Mouse (Mus musculus): Measurements from ENCODE around the gene Tmem104. TPM values are rescaled to one million over a fixed set of nuclear protein-coding genes. Genes with fewer than 3 reads are reported as not detected.

Gene Tmem104
- polyA plus RNA-seq, 1 experiment from 2014 or later: 10.7 TPM

DNA sequence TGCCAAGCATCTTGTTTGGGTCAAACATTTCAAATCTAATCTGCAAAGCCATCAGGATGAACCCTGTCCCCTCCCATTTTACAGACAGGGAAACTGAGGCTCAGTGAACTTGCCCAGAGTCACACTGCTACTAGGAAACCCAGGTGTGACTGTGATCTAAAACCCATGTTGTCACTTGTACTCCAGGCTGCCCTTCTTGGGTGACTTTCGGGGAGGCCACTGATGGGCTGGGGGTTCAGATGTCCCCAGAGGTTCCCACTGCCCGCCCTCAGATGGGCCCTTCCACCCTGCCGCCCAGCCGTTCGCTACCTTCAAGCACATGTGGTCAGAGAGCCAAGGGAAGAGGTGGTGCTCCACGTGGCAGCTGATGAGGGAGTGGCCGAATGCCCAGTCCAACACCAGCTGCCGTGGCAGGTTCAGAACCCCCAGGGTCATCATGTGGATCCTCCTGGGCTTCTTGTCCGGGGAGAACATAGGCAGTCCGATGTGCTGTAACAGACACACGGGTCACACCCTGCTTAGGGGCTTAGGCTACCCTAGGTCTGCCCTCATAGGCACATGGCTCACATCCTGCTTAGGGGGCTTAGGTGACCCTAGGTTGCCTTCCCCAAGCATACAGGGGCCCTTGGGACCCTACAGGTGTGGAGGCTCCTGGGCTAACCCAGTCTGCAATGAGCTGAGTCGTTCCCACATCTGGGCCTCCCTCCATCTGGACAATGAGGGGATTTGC lies 96.8 kb downstream of the Tmem104 start:
- WGBS: 87% methylated on average over 12 of the region's 12 CpGs
- H3K4me1 ChIP-seq (replicated peaks; ENCODE audit: control insufficient read depth, insufficient read depth, low read length): 0 out of 2 replicates have a peak, but pooled peaks cover 5% of the 10 kb centered on the region
- ATAC-seq (ENCODE audit: low FRiP score): 0 out of 2 replicates have a peak, but pooled peaks have one; percentile 15

DNA sequence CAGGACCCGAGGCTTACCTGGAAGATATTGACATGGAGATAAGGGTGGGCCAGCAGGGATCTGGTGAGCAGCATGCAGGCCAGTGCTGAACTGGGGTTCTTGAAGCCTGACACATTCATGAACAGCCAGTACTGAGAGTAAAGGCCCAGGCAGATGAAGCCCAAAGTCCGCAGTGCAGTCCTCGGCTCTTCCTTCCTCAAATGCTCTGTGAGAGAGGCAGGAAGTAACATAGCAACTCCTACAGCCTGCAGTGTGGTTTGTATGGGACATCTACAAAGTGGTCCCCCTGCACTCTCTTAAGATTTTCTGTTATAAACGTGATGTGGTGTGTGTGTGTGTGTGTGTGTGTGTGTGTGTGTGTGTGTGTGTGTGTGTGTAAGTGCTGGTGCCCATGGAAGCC lies 98.0 kb downstream of the Tmem104 start:
- 87% methylated on average over 4 of the region's 4 CpGs for WGBS
- Histone ChIP-seq H3K27ac (no peak overlapping the region), H3K36me3 (replicated peaks; ENCODE audit: control insufficient read depth, insufficient read depth) (no peaks in the 10 kb centered on the region), H3K27me3 (ENCODE audit: control insufficient read depth, insufficient read depth, low read length) (no peaks in the 10 kb centered on the region), H3K4me1 (replicated peaks; ENCODE audit: control insufficient read depth, insufficient read depth, low read length) (0 out of 2 replicates have a peak, but pooled peaks cover 5% of the 10 kb centered on the region), H3K9ac (no peak overlapping the region), H3K4me2 (replicated peaks) (no peak overlapping the region), H3K4me3 (replicated peaks; ENCODE audit: low read length) (no peak overlapping the region), H3K9me3 (ENCODE audit: control insufficient read depth, low read length) (no peaks in the 10 kb centered on the region)
- DNase-seq (ENCODE audit: low spot score) (no peak), ATAC-seq (ENCODE audit: low FRiP score) (no peak)

More for the DNA sequence above, 96.8 kb downstream of the Tmem104 start:
- no peak overlapping the region for H3K4me3 ChIP-seq (replicated peaks; ENCODE audit: low read length)
- H3K9ac ChIP-seq: no peak overlapping the region
- H3K36me3 ChIP-seq (replicated peaks; ENCODE audit: control insufficient read depth, insufficient read depth): no peaks in the 10 kb centered on the region
- no peak overlapping the region for H3K4me2 ChIP-seq (replicated peaks)
- no peaks in the 10 kb centered on the region for H3K9me3 ChIP-seq (ENCODE audit: control insufficient read depth, low read length)
- H3K27ac ChIP-seq: no peak overlapping the region
- H3K27me3 ChIP-seq (ENCODE audit: control insufficient read depth, insufficient read depth, low read length): no peaks in the 10 kb centered on the region
- DNase-seq (ENCODE audit: low spot score): no peak

DNA sequence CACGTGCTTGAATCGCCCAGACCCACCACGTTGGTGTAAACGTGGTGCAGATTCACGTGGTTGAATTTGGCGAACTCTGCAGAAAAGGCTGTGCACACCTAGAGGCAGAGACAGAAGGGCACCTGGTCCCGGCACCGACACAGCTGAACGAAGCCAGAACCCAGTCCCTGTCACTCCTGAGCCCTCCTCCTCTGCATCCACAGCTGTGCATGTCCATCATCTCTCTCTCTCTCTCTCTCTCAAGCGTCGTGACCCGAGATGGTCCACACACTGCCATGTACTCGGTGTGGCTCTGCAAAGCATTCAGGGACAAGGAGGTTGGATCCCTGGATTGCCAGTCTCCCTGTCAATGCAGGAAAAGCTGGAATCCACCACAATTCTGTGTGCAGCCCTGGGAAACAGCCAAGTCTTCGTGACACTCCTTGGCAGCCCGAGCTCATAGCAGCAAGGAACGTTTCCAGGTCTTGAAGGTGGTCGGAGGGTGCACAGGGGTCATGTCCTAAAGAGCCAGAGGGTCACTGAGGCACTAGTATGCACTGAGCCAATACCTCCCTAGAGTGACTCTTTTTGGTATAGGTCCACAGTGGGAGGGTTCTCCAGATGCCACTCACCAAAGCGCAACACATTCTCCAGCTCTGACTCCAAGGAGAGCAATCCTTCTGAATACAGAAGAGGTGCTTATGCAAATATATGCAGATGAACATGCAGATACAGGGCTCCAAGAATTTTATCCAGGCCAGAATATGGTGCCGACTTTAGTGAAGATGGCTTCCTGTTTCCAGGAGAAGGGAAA lies 99.1 kb downstream of the Tmem104 start:
- peak overlapping the region; percentile 26; the same call in 1 of the 2 replicates for H3K27ac ChIP-seq
- no peaks in the 10 kb centered on the region for H3K36me3 ChIP-seq (replicated peaks; ENCODE audit: control insufficient read depth, insufficient read depth)
- H3K4me1 ChIP-seq (replicated peaks; ENCODE audit: control insufficient read depth, insufficient read depth, low read length): 0 out of 2 replicates have a peak, but pooled peaks cover 5% of the 10 kb centered on the region
- DNase-seq (ENCODE audit: low spot score) (no peak), ATAC-seq (ENCODE audit: low FRiP score) (no peak)
- H3K4me2 ChIP-seq (replicated peaks): no peak overlapping the region
- H3K4me3 ChIP-seq (replicated peaks; ENCODE audit: low read length): no peak overlapping the region
- no peaks in the 10 kb centered on the region for H3K27me3 ChIP-seq (ENCODE audit: control insufficient read depth, insufficient read depth, low read length)
- H3K9ac ChIP-seq: no peak overlapping the region
- H3K9me3 ChIP-seq (ENCODE audit: control insufficient read depth, low read length): no peaks in the 10 kb centered on the region
- 68% methylated on average over 19 of the region's 19 CpGs for WGBS

DNA sequence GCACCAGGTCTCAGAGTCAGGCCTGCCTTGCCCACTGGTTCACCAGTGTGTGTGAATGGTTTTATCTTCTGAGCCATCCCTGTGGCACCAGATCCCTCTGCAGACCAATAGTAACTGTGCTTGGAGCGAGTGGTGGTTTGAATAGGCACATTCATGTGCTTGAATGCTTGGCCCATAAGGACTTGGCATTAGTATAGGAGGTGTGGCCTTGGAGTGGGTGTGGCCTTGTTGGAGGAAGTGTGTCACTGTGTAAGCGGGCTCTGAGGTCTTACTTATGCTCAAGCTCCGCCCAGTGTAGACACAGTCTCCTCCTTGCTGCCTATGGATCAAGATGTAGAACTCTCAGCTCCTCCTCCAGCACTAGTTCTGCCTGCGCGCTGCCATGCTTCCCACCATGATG lies 100.1 kb downstream of the Tmem104 start:
- H3K36me3 ChIP-seq (replicated peaks; ENCODE audit: control insufficient read depth, insufficient read depth): no peaks in the 10 kb centered on the region
- H3K4me3 ChIP-seq (replicated peaks; ENCODE audit: low read length): no peak overlapping the region
- H3K9ac ChIP-seq: no peak overlapping the region
- H3K27ac ChIP-seq: no peak overlapping the region
- no peak for ATAC-seq (ENCODE audit: low FRiP score)
- no peak overlapping the region for H3K4me2 ChIP-seq (replicated peaks)
- WGBS: 87% methylated on average over 5 of the region's 5 CpGs
- H3K4me1 ChIP-seq (replicated peaks; ENCODE audit: control insufficient read depth, insufficient read depth, low read length): 0 out of 2 replicates have a peak, but pooled peaks cover 5% of the 10 kb centered on the region
- no peaks in the 10 kb centered on the region for H3K27me3 ChIP-seq (ENCODE audit: control insufficient read depth, insufficient read depth, low read length)
- DNase-seq (ENCODE audit: low spot score): no peak
- no peaks in the 10 kb centered on the region for H3K9me3 ChIP-seq (ENCODE audit: control insufficient read depth, low read length)

DNA sequence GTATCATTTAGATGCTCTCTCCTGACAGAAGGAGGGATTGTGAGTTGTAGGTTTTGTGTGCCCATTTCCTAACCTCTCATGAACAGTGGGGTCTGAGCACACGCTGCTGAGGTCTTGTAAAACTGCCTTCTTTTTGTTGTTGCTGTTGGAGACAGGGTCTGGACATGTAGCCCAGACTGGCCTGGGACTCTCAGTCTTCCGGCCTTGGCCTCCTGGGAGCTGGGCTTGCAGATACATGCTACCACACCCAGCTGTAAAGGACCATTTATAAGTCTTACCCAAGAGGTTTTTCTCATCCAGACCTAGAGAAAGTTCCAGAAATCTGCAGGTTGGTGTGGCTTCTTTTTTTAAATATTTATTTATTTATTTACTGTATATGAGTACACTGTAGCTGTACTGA lies 101.0 kb downstream of the Tmem104 start:
- no peak overlapping the region for H3K4me2 ChIP-seq (replicated peaks)
- DNase-seq (ENCODE audit: low spot score) (no peak), ATAC-seq (ENCODE audit: low FRiP score) (no peak)
- no peak overlapping the region for H3K4me3 ChIP-seq (replicated peaks; ENCODE audit: low read length)
- 95% methylated on average over 2 of the region's 2 CpGs for WGBS
- H3K9me3 ChIP-seq (ENCODE audit: control insufficient read depth, low read length): no peaks in the 10 kb centered on the region
- H3K27ac ChIP-seq: no peak overlapping the region
- H3K4me1 ChIP-seq (replicated peaks; ENCODE audit: control insufficient read depth, insufficient read depth, low read length): 0 out of 2 replicates have a peak, but pooled peaks cover 5% of the 10 kb centered on the region
- no peak overlapping the region for H3K9ac ChIP-seq
- H3K36me3 ChIP-seq (replicated peaks; ENCODE audit: control insufficient read depth, insufficient read depth): no peaks in the 10 kb centered on the region
- no peaks in the 10 kb centered on the region for H3K27me3 ChIP-seq (ENCODE audit: control insufficient read depth, insufficient read depth, low read length)

DNA sequence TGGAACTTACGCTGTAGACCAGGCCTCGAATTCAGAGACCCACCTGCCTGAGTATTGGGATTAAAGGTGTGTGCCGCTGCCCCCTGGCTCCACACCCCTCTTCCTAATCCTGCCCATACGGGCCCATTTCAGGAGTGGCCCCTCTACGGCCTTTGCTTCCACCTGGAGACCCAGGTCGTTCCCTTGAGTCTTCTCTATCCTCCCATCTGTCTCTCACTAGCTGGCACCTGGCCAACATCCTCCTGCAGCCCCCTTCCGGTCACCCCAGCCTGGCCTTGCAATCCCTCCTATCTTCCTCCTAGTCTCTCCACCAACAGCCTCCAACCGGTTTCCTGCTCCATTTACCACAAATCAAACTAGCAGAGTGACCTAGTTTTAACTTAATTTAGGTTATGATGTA lies 102.6 kb downstream of the Tmem104 start:
- 81% methylated on average over 8 of the region's 8 CpGs for WGBS
- Histone ChIP-seq H3K4me2 (replicated peaks) (no peak overlapping the region), H3K9me3 (ENCODE audit: control insufficient read depth, low read length) (no peaks in the 10 kb centered on the region), H3K27me3 (ENCODE audit: control insufficient read depth, insufficient read depth, low read length) (no peaks in the 10 kb centered on the region), H3K9ac (no peak overlapping the region), H3K36me3 (replicated peaks; ENCODE audit: control insufficient read depth, insufficient read depth) (no peaks in the 10 kb centered on the region), H3K27ac (no peak overlapping the region), H3K4me1 (replicated peaks; ENCODE audit: control insufficient read depth, insufficient read depth, low read length) (0 out of 2 replicates have a peak, but pooled peaks cover 5% of the 10 kb centered on the region), H3K4me3 (replicated peaks; ENCODE audit: low read length) (no peak overlapping the region)
- DNase-seq (ENCODE audit: low spot score) (no peak), ATAC-seq (ENCODE audit: low FRiP score) (no peak)

DNA sequence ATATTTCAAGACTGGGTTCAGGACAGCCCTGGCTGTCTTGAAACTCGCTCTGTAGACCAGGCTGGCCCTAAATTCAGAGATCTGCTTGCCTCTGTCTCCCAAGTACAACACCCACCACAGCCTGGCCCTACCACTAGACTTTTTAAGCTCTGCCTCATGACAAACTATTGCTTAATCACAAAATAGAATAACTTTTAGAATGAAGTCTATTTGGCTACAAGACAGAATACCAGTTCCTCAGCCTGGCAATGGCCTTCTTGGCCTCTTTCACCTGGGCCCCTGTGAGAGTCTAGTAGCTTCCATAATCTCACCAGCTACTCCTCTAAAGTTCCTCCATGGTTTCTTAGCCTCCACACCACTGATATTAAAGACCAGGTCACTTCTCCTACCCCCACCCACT lies 103.0 kb downstream of the Tmem104 start:
- no peak for ATAC-seq (ENCODE audit: low FRiP score)
- 84% methylated on average over 1 of the region's 1 CpGs for WGBS
- 0 out of 2 replicates have a peak, but pooled peaks cover 5% of the 10 kb centered on the region for H3K4me1 ChIP-seq (replicated peaks; ENCODE audit: control insufficient read depth, insufficient read depth, low read length)

DNA sequence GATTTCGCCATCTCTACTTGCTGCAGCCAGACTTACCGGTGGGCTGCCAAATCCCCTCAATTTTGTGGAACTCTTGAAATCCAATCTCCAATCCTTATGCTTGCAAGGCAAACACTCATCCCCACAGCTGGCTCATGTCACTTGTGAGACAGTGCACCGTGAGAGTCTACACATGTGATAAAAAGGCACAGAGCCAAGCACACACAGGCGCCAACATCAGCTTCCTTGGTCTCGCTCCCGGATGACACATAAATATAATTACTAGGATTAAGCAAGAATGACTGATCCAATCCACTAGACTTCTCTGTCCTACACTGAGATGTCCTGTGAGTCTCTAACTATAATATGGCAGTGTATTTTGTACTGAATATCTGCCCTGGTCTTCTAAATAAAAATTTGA lies 103.6 kb downstream of the Tmem104 start:
- Histone ChIP-seq H3K27me3 (ENCODE audit: control insufficient read depth, insufficient read depth, low read length) (no peaks in the 10 kb centered on the region), H3K9me3 (ENCODE audit: control insufficient read depth, low read length) (no peaks in the 10 kb centered on the region), H3K27ac (no peak overlapping the region), H3K4me2 (replicated peaks) (no peak overlapping the region), H3K4me1 (replicated peaks; ENCODE audit: control insufficient read depth, insufficient read depth, low read length) (0 out of 2 replicates have a peak, but pooled peaks cover 5% of the 10 kb centered on the region), H3K4me3 (replicated peaks; ENCODE audit: low read length) (no peak overlapping the region), H3K36me3 (replicated peaks; ENCODE audit: control insufficient read depth, insufficient read depth) (no peaks in the 10 kb centered on the region), H3K9ac (no peak overlapping the region)
- ATAC-seq (ENCODE audit: low FRiP score) (no peak), DNase-seq (ENCODE audit: low spot score) (no peak)
- 81% methylated on average over 6 of the region's 6 CpGs for WGBS

More for the DNA sequence above, 103.0 kb downstream of the Tmem104 start:
- H3K9me3 ChIP-seq (ENCODE audit: control insufficient read depth, low read length): no peaks in the 10 kb centered on the region
- H3K27ac ChIP-seq: no peak overlapping the region
- no peak overlapping the region for H3K4me2 ChIP-seq (replicated peaks)
- H3K27me3 ChIP-seq (ENCODE audit: control insufficient read depth, insufficient read depth, low read length): no peaks in the 10 kb centered on the region
- no peak for DNase-seq (ENCODE audit: low spot score)
- no peak overlapping the region for H3K4me3 ChIP-seq (replicated peaks; ENCODE audit: low read length)
- no peak overlapping the region for H3K9ac ChIP-seq
- H3K36me3 ChIP-seq (replicated peaks; ENCODE audit: control insufficient read depth, insufficient read depth): no peaks in the 10 kb centered on the region

DNA sequence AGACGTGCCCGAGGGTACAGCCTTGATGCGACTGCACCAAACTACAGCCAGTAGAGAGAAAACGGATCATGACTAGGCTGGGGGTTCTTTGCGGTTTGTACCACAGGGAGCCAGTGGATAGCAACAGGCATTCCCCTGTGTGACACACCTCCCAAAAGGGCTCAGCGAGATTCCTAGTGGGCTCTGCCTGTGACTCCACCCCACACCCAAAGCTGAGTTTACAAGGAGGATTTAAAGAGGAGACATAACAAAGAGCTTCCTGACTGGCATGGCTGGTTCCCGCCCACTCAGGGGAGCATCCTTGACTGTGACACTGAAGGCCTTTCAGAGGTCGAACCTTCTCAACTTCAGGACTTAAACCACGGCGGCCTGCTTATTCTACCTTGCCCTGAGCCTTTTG lies 104.2 kb downstream of the Tmem104 start:
- DNase-seq (ENCODE audit: low spot score): no peak
- Histone ChIP-seq H3K4me1 (replicated peaks; ENCODE audit: control insufficient read depth, insufficient read depth, low read length) (peaks cover 4% of the 10 kb centered on the region), H3K4me3 (replicated peaks; ENCODE audit: low read length) (no peak overlapping the region), H3K36me3 (replicated peaks; ENCODE audit: control insufficient read depth, insufficient read depth) (no peaks in the 10 kb centered on the region), H3K27me3 (ENCODE audit: control insufficient read depth, insufficient read depth, low read length) (peaks cover 3% of the 10 kb centered on the region; the same call in 1 of the 2 replicates), H3K27ac (no peak overlapping the region), H3K4me2 (replicated peaks) (no peak overlapping the region), H3K9ac (no peak overlapping the region), H3K9me3 (ENCODE audit: control insufficient read depth, low read length) (no peaks in the 10 kb centered on the region)
- ATAC-seq (ENCODE audit: low FRiP score): no peak
- 85% methylated on average over 10 of the region's 10 CpGs for WGBS

Measured in hindbrain, embryonic 14.5 days (tissue).